Mouse (Mus musculus) lung, postnatal 14 days (tissue): ENCODE measurements around the gene Macrod1.

ENCODE experiments used
- DNase-seq: peaks from one replicate; pipeline ENCODE4 v3.0.0; 2021

The Macrod1 gene

DNA sequence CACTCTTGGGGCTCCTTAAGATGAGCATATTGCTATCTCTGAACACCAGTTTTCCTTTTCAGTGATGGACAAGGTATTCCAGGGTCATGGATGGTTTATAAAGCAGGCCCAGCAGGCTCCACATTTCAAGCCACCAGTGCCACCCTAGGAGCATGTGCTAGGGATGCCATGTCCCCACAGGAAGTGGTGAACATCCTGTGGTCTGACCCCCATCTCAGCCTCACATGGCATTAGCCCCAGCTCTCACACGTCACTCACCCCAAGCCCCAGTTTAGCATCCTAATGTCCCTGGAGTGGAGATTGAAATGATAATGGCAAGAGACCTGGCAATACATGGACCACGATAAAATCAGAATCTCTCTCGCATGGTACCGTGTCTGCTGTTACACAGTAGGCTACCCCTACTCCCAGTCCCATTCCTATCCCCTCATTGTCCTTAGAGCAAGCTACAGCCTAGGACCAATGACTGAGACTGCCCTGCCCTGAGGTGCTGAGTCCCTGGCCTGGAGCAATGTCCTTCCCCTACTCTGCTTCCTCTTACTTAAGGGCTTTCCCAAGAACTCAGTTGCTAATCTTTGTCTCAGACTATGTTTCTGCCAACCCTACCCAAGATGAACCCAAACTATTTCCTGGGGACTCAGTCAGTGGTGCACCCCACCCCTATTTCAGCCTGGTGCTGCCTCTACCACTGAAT lies 59.6 kb downstream of the Macrod1 start:
- DNase-seq = no peak

DNA sequence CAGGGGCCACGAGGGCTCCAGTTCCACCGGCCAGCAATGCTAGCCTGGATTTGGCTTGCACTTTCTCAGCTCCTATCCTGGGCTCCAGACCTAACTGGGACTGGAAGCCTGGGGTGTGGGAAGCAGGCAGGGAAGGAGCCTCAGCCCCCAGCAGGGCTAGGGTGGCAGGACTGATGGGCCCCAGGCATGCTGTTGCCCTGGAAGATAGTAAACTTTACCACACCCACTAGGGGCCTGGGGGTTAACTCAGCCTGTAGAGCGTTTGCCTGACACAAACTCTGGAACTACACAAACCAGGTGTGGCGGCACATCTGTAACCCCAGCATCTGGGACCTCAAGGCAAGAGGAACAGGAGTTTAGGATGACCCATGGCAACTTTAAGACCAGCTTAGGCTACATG lies 60.5 kb downstream of the Macrod1 start:
- DNase-seq = no peak

GRCm38 (mm10) chr19:7117653-7118307 lies 61.2 kb downstream of the Macrod1 start:
- DNase-seq = no peak

- no peak for DNase-seq
Observed at GRCm38 (mm10) chr19:7121252-7121651, 64.6 kb downstream of the Macrod1 start.

- no peak for DNase-seq
Observed at GRCm38 (mm10) chr19:7122277-7122676, 65.7 kb downstream of the Macrod1 start.

DNA sequence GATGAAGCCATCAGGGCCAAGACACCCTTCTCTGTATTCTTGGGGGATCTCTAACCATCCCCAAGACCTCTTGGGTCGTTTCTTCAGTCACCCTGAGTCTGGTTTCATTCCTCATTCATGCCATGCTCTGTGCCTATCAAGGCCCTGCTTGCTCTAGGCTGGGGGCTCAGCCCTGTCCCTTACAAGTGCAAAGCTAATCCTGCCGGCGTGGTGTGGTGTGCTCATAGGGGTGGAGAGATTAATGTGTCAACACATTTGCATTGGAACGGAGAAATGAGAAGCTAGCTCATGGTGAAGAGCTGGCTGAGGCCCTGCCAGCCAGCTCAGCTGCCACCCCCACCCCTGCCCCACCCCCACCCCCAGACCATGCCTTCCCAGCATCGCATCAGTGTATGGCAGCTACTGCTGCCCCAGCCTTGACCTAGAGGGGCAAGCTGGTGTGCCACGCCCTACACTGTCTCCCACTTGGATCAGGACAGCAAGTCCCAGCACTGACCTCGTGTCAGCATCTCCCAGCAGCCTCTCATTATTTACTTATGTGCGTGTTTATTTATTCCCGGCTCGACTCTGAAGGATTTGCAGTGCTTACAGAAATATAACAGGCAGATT lies 66.2 kb downstream of the Macrod1 start:
- no peak for DNase-seq

- no peak for DNase-seq
Observed at GRCm38 (mm10) chr19:7125526-7126156, 69.0 kb downstream of the Macrod1 start.

DNA sequence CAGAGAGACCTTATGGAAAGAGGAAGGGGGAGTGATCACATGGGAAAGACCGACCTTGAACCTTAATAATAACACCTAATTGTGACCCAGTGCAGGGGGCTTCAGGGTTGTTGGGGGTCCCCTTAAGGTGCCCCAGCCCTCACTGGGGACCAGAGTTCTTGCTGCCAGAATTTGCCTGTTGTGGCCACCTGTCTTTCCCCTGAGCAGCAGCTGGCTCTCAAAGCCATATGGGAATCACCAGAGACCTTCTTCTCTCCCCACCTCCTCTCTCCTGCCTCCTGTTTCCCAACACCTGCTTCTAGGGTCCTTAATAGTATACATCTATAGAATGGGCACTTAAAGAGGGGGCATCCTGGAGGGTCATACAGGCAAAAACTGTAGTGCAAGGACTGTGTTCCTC lies 69.6 kb downstream of the Macrod1 start:
- no peak for DNase-seq

- no peak for DNase-seq
Observed at GRCm38 (mm10) chr19:7126933-7127332, 70.3 kb downstream of the Macrod1 start.

DNA sequence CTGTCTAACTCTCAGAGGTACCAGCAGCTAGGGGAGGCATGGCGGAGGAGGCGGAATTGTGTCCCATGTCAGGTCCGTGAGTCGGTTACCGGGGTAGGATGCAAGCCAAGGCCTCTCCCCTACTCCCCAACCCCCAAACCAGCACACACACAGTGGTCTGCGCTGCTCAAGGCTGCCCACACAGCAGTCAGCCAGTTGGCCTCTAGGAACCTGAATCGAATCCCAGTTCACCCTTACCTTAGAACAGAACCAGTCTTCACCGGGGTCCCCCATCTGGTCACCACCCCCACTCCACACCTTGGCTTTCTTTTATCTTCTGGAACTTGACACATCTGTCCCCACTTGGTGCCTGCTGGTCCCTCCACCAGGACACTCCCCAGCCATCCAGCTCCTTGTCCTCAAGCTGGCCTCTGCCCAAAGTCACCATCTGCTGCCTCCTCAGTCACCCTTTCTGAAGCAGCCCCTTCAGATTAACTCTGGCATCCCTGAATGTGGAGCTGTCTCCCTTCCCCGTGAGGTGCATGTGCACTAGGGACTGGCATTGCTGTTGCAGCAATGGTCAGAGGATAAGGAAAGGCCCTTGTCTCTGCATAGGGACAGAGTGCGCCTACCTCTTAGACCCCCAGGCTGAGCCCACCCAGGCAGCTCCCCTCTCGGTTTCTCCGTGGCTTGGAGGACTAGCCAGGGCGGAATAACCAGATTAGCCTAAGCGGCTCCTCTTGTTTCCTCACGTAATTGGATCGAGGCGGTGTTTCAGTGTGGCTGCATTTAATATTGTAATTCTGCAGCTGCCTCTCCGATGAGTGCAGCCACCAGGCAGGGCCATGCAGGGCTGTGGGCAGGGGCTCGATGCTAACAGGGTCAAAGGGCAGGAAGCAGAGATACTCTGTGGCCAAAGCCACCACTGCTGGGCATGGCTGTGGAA lies 72.2 kb downstream of the Macrod1 start:
- no peak for DNase-seq

DNA sequence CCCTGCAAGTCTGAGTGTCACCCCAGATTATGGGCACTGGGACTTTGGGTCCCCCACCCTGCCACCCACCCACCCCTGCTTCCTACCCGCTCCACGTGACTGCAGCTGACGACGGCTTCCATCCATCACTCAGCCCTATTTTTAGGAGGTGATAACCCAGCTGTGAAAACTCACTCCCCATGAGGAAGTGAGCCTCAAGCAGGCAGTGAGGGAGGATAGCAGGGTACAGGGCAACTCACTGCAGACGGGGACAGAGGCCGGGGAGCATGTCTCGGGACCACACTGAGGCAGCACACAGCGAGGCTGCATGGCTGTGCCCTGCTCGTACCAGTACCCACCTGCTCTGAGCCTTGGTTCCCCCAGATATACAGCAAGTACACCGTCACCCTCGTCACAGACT lies 73.7 kb downstream of the Macrod1 start:
- DNase-seq = no peak

DNA sequence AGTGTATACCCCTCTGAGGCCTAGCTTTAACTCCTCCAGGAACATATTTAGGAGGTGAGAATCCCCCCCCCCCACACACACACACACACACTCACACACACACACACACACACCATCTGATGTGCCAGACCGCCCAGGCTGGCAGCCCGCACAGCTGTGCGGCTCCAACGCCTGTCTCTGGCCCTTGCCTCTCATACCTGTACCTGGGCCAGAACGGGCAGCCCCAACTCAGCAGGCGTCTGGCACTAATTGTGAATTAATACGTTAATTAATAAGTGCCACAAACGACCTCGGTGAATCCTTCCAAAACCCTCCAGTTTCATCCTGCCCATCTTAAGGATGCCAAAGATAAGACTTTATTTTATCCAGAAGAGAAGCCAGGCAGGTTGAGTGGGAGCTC lies 76.8 kb downstream of the Macrod1 start:
- no peak for DNase-seq

DNA sequence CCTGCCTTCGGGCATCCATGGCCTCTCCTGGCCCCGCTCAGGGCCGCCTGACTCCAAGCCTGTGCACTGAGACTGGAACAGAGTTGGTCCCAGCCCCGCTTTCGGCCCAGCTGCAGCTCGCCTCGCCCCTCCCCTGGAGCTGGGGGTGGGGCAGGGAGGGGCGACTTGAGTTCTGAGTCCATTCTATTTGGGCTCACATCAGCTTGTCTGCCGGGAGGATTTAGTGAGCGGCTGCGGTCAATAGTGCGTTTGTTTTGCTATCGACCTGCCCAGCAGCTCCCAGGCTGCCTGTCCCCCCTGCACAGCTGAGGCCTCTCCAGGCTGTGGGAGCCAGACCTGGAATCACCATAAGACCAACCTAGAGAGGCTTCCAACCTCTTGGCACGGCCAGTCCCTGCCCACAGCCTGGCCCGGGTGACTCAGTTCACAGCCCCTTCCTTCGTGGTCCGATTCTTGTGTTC lies 78.1 kb downstream of the Macrod1 start:
- DNase-seq = no peak

- DNase-seq = no peak
Observed at GRCm38 (mm10) chr19:7135525-7135924, 78.9 kb downstream of the Macrod1 start.

GRCm38 (mm10) chr19:7136016-7136415 lies 79.4 kb downstream of the Macrod1 start:
- DNase-seq = no peak

GRCm38 (mm10) chr19:7136714-7137498 lies 80.3 kb downstream of the Macrod1 start:
- no peak for DNase-seq

DNA sequence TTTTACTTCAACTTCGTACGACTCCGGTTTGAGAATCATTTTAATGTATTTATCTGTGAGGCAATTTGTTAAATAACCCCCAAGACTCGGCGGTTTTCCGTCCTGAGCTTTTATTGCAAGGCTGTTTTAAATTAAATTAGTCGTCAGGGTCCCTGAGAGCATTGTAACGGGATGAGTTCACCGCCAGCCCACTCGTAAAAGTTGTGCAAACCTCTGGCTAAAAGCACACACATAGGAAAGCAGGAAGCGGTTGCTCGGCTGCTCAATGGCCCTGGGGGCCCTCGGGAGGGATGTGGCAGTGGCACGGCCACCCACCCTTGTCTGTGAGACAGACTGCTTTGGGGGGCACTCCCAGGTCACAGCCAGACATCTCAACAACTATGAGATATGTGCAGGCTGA lies 81.7 kb downstream of the Macrod1 start:
- no peak for DNase-seq

DNA sequence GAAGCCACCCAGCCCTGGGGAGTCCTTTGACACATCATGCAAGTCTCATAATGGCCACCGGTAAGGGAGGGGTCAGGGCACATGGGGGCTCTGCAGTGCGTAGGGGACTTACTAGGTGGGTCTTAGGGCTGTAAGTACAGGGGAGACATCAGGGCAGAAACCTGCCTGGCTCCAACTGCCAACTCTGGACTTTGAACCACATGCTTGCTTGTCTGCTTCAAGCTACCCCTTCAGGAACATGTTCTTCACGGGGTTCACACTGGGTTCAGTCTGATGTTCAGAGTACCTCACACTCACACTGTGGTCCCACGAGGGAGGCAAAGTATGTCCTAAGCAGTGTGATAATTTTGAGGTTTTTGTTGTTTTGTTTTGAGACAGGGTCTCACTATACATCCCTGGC lies 82.7 kb downstream of the Macrod1 start:
- no peak for DNase-seq

- DNase-seq = no peak
Observed at GRCm38 (mm10) chr19:7140373-7140772, 83.8 kb downstream of the Macrod1 start.

- no peak for DNase-seq
Observed at GRCm38 (mm10) chr19:7140856-7141421, 84.3 kb downstream of the Macrod1 start.

DNA sequence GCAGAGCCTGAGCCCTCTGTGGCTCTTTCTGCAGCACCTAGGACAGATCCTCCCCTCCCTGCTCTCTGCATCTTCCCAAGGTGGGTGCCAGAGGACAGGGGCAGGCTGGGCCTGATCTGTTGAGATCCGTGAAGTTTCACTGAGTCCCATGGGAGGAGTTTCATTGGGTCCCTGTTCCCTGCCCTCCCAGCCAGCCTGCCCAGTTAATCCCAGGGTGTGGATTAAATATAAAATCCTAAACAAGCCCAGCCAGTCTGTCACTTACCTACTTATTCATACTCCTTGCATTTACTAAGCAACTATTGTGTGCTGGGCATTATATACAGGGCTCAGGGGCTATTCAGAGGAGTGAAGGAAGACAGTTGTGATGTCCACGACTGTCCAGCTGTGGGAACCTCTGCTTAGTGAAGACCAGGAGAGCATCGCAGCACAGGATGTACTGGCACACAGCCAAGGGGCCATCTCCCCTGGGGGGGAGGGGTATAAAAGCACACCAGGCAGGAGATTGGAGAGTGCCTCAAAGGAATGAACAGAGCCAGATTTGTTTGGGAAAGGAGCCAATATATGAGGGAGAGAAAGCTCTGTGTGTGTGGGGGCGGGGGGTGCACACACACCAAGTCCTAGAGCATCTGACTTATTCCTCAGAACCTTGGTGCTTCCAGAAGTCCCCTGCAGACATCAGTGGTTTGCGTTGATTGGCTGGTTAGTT lies 85.8 kb downstream of the Macrod1 start:
- no peak for DNase-seq
